Comparison of ENCODE assay signal across 10 mouse cellular contexts in the genomic region with DNA sequence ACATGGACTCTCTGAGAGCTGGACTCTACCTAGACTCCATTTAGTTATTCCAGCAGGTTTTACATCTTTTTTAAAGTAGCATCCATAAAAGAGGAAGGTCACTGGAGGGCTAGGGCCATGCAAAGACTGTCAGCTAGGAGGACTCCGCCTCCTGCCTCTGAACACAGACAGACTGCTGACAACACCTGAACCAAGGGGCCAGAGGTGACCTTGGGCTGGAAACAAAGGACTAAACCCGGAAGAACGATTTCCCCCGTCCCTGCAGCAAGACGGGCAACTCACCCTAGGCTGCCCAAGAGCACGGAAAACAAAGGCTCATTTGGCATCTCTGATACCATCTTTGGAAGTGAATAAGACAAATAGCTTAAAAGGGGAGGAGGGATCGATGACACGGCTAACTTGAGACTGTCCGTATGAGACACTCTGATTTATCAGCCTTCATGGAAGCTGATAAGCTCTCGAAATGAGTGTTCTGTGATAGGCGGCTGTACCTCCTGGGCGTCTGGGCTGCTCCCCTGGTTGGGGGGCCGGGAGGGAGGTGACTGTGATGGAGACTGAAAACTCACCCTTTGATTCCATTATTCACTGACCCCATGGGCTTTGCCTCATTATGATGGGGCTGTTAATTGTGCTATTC. TPM values are rescaled to one million over a fixed set of nuclear protein-coding genes. Genes with fewer than 3 reads are reported as not detected.
DNase-seq lines count a peak whose midpoint lies in the region; ATAC-seq lines count a peak whose summit lies in the region.
"Had no signal": no experiment of that assay in that cellular context is flagged by ENCODE, and none has a peak within 500 bp of the region (broad histone marks: within the 10 kb centered on the region; RNA-seq: fewer than 3 reads in every experiment).

No protein-coding gene starts in this region.

- H3K9me3 ChIP-seq in heart, embryonic 15.5 days (replicated peaks) = no peaks in the 10 kb centered on the region
- no peaks in the 10 kb centered on the region for H3K9me3 ChIP-seq in forebrain, embryonic 15.5 days
- no peaks in the 10 kb centered on the region for H3K9me3 ChIP-seq in midbrain, embryonic 13.5 days
- H3K9me3 ChIP-seq: liver, embryonic 13.5 days had no signal

- peaks cover 12% of the 10 kb centered on the region for H3K4me1 ChIP-seq in heart, embryonic 15.5 days (replicated peaks)
- peaks cover 55% of the 10 kb centered on the region for H3K4me1 ChIP-seq in forebrain, embryonic 15.5 days
- peaks cover 68% of the 10 kb centered on the region for H3K4me1 ChIP-seq in midbrain, embryonic 13.5 days (replicated peaks)

- intact Hi-C loops in gastrocnemius, postnatal 14 days (cut with DNase I; ENCODE audit: low total_unique reads) = no loop called here

- H3K36me3 ChIP-seq in heart, embryonic 15.5 days = no peaks in the 10 kb centered on the region
- H3K36me3 ChIP-seq in forebrain, embryonic 15.5 days = no peaks in the 10 kb centered on the region
- no peaks in the 10 kb centered on the region for H3K36me3 ChIP-seq in midbrain, embryonic 13.5 days
- H3K36me3 ChIP-seq: liver, embryonic 13.5 days had no signal

- H3K4me2 ChIP-seq in heart, embryonic 15.5 days = peak overlapping the region; percentile 59
- H3K4me2 ChIP-seq in forebrain, embryonic 15.5 days (replicated peaks) = peak overlapping the region; percentile 50
- H3K4me2 ChIP-seq in midbrain, embryonic 13.5 days (replicated peaks) = peak overlapping the region; percentile 50
- H3K4me2 ChIP-seq: liver, embryonic 13.5 days had no signal

- no peak overlapping the region for H3K27ac ChIP-seq in heart, embryonic 15.5 days
- peak overlapping the region; percentile 96 for H3K27ac ChIP-seq in forebrain, embryonic 15.5 days (replicated peaks)
- H3K27ac ChIP-seq in midbrain, embryonic 13.5 days = peak overlapping the region; percentile 98
- H3K27ac ChIP-seq: liver, embryonic 13.5 days had no signal

- WGBS in heart, embryonic 15.5 days = 10% methylated on average over 13 of the region's 13 CpGs
- WGBS in forebrain, embryonic 15.5 days = 10% methylated on average over 13 of the region's 13 CpGs
- WGBS in midbrain, embryonic 13.5 days = 13% methylated on average over 13 of the region's 13 CpGs

- no peaks in the 10 kb centered on the region for H3K27me3 ChIP-seq in heart, embryonic 15.5 days
- 0 out of 2 replicates have a peak, but pooled peaks cover 7% of the 10 kb centered on the region for H3K27me3 ChIP-seq in forebrain, embryonic 15.5 days
- H3K27me3 ChIP-seq in midbrain, embryonic 13.5 days = no peaks in the 10 kb centered on the region
- H3K27me3 ChIP-seq: liver, embryonic 13.5 days had no signal

- ATAC-seq in heart, embryonic 15.5 days (replicated peaks; ENCODE audit: insufficient number of reproducible peaks, insufficient read depth, low FRiP score, low read depth) = peak; percentile 15; the same call in 1 of the 2 replicates
- peak; percentile 17; the same call in 1 of the 2 replicates for ATAC-seq in forebrain, embryonic 15.5 days (replicated peaks)
- peak; percentile 74 for ATAC-seq in midbrain, embryonic 13.5 days

- no peak overlapping the region for H3K9ac ChIP-seq in heart, embryonic 15.5 days
- peak overlapping the region; percentile 46 for H3K9ac ChIP-seq in forebrain, embryonic 15.5 days (replicated peaks)
- H3K9ac ChIP-seq in midbrain, embryonic 13.5 days (replicated peaks) = peak overlapping the region; percentile 54
- H3K9ac ChIP-seq: liver, embryonic 13.5 days had no signal

- H3K4me3 ChIP-seq in heart, embryonic 15.5 days = peak overlapping the region; percentile 33
- peak overlapping the region; percentile 27 for H3K4me3 ChIP-seq in forebrain, embryonic 15.5 days
- no peak overlapping the region for H3K4me3 ChIP-seq in midbrain, embryonic 13.5 days (replicated peaks)
- H3K4me3 ChIP-seq: liver, embryonic 13.5 days had no signal

- no peak for DNase-seq in heart, adult 9 months (ENCODE audit: low spot score in 2 of 2)
- peak; percentile 87 for DNase-seq in R1 (ENCODE audit: low read depth, low spot score)
- no peak for DNase-seq in gastrocnemius, postnatal 14 days
- DNase-seq in ovary, postnatal 36 days (ENCODE audit: low spot score) = no peak
- DNase-seq in urinary bladder, adult 2 months (ENCODE audit: low spot score) = no peak
- DNase-seq: liver, embryonic 13.5 days had no signal

RNA-seq across cellular contexts. Expression of a gene that starts 30.0 kb away (rescaled TPM):
- polyA plus RNA-seq in heart, embryonic 15.5 days (2015; fragmentation: Nextera tagmentation; extraction: Ambion mirVana) = 0.10 and 0.11 TPM in 2 replicates
- polyA plus RNA-seq in forebrain, embryonic 15.5 days (2015; fragmentation: Nextera tagmentation; extraction: Ambion mirVana) = 0.11 and 0.29 TPM in 2 replicates
- 1.8 and 2.5 TPM in 2 replicates for polyA plus RNA-seq in midbrain, embryonic 13.5 days (2015; fragmentation: Nextera tagmentation; extraction: Ambion mirVana)
- total RNA-seq in gastrocnemius, postnatal 14 days (2021) = under 1 TPM in 1 of 2 experiments, not detected in 1; 0.06 TPM
- polyA plus RNA-seq in urinary bladder, adult 2 months (2012; rRNA removed) = 0.04 TPM in 2 replicates
- polyA plus RNA-seq: liver, embryonic 13.5 days; small intestine, adult 2 months had no signal

Comparison
In these comparisons a context has a peak if more than half of its experiments do, and no peak if none do; other contexts are left out.
1. ATAC-seq: peak in every context shown above with its lines; median percentile 74 in midbrain, embryonic 13.5 days; 17 in forebrain, embryonic 15.5 days; 15 in heart, embryonic 15.5 days.